Mouse (Mus musculus): ENCODE results near the gene Atp5b. TPM values are rescaled to one million over a fixed set of nuclear protein-coding genes. Genes with fewer than 3 reads are reported as not detected.

Gene Atp5b
- polyA plus RNA-seq, 1 experiment from 2014 or later: 2,316 TPM

- DNase-seq (ENCODE audit: low spot score, missing footprints) (peak; percentile 97), ATAC-seq (ENCODE audit: low FRiP score) (peak; percentile 59)
- no peaks in the 10 kb centered on the region for H3K27me3 ChIP-seq (ENCODE audit: control insufficient read depth, insufficient read depth, low read length)
- peaks cover 27% of the 10 kb centered on the region for H3K4me1 ChIP-seq (ENCODE audit: control insufficient read depth, insufficient read depth, low read length)
- under 1% methylated on average over 79 of the region's 88 CpGs for WGBS
- H3K4me2 ChIP-seq: peak overlapping the region; percentile 85
- peak overlapping the region; percentile 85 for H3K9ac ChIP-seq (ENCODE audit: low read length)
- H3K9me3 ChIP-seq (ENCODE audit: control insufficient read depth, low read length): no peaks in the 10 kb centered on the region
- peak overlapping the region; percentile 86 for H3K27ac ChIP-seq (ENCODE audit: low read depth, low read length)
- H3K4me3 ChIP-seq (ENCODE audit: low read depth, low read length): peak overlapping the region; percentile 81
- H3K36me3 ChIP-seq (ENCODE audit: control insufficient read depth, insufficient read depth, low read length): peaks cover 17% of the 10 kb centered on the region
These were observed 9.7 kb downstream of the Atp5b start for GRCm38 (mm10) chr10:128092506-128093495.

DNA sequence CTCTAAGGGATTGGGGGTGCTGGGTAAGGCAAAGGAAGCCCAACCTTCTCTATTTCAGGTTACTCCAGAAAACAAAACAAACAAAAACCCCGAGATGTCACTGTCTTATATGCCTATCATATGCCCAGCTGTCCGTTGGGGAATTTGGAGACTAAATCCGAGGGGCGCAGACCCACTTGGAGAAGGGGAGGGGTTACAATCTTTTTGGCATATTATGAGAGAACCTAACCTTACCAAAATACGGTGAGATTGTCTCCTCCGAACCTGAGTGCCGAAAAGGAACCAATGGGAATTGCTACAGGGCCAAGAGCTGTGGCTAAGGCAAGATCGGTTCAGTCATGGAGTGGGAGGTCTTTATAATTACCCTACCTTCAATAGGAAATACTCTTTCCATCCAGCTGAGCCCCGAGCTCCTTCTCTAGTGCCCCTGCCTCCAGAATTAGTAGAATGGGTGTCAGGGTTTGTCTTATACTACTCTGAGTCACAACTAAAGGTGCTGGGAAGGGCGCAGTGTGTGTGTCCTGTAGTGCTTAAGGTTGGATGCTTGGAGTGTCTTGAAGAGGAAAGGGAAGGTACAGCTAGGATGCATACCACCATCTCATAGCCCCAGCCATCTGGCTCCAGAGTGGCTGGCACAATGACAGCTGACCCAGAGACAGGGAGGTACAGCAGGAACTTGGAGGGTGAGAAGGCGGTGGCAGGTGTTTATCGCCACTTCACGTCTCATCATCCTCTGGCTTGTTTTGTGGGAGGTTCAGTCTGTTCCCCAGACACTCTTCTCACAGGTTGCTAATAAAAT lies 10.6 kb downstream of the Atp5b start:
- Histone ChIP-seq H3K4me2 (peak overlapping the region; percentile 85), H3K9me3 (ENCODE audit: control insufficient read depth, low read length) (no peaks in the 10 kb centered on the region), H3K27me3 (ENCODE audit: control insufficient read depth, insufficient read depth, low read length) (no peaks in the 10 kb centered on the region), H3K4me3 (ENCODE audit: low read depth, low read length) (peak overlapping the region; percentile 81), H3K9ac (ENCODE audit: low read length) (peak overlapping the region; percentile 85), H3K36me3 (ENCODE audit: control insufficient read depth, insufficient read depth, low read length) (peaks cover 9% of the 10 kb centered on the region), H3K27ac (ENCODE audit: low read depth, low read length) (no peak overlapping the region), H3K4me1 (ENCODE audit: control insufficient read depth, insufficient read depth, low read length) (peaks cover 31% of the 10 kb centered on the region)
- ATAC-seq (ENCODE audit: low FRiP score): no peak
- peak; percentile 90 for DNase-seq (ENCODE audit: low spot score, missing footprints)
- WGBS: 26% methylated on average over 13 of the region's 13 CpGs

DNA sequence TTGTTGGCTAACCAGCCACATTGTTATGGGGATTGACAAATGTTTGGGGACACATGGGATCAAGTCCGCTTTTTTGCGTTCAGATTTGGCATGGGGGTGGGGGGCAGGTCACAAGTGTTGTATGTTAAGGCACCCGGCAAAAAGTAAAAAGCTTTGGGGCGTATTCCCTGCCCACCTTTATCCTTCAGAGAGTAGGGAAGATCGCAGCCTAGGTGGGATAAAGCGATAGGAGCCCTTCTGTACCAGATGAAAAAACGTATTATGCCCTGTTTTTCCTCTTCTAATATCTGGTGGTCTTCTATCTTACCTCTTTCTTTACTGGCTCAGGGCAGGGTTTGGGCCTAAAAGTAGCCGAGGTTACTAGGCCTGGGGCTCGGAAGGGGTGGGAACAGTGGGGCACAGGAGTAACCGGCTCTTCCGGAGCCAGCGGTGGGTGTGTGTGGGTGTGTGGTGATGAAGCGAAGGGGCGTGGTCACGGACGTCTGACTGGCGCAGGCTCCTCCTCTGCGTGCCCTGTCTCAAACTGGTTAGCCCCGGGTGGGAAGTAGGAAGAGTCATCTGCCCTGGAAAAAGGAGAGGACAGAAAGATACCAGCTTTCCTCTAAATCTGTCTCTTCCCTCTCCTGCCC lies 11.4 kb downstream of the Atp5b start:
- Histone ChIP-seq H3K36me3 (ENCODE audit: control insufficient read depth, insufficient read depth, low read length) (peaks cover 3% of the 10 kb centered on the region), H3K9ac (ENCODE audit: low read length) (peak overlapping the region; percentile 28; the same call in 1 of the 2 replicates), H3K4me1 (ENCODE audit: control insufficient read depth, insufficient read depth, low read length) (peaks cover 31% of the 10 kb centered on the region), H3K27ac (ENCODE audit: low read depth, low read length) (no peak overlapping the region), H3K4me3 (ENCODE audit: low read depth, low read length) (peak overlapping the region; percentile 18; the same call in 1 of the 2 replicates), H3K27me3 (ENCODE audit: control insufficient read depth, insufficient read depth, low read length) (no peaks in the 10 kb centered on the region), H3K4me2 (peak overlapping the region; percentile 85), H3K9me3 (ENCODE audit: control insufficient read depth, low read length) (no peaks in the 10 kb centered on the region)
- DNase-seq (ENCODE audit: low spot score, missing footprints) (peak; percentile 92), ATAC-seq (ENCODE audit: low FRiP score) (peak; percentile 53)
- WGBS: 12% methylated on average over 19 of the region's 19 CpGs

DNA sequence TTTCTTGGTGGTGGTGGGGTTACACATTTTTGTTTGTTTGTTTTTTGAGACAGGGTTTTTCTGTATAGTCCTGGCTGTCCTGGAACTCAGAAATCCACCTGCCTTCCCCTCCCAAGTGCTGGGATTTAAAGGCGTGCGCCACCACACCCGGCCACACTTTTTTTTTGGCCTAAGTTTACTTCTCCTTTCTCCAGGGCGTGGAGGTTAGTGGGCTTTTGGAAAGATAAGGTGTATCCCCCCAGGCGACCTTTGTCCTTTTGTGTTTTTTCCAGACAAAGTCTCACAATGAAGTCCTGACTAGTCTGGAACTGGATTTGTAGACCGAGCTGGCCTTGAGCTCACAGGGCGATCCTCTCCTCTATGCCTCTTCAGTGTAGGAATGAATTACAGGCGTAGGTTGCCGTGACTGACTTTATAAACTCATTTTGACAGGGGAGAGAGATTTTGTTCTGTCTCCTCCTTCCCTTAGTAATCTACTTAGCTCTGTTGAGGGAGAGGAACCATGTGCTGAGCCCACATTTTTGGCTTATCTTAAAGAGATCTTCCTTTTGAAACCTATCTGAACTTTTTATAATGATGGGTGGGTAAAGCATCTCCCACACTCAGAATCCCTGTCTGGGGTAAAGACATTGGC lies 12.0 kb downstream of the Atp5b start:
- H3K27me3 ChIP-seq (ENCODE audit: control insufficient read depth, insufficient read depth, low read length): no peaks in the 10 kb centered on the region
- H3K9ac ChIP-seq (ENCODE audit: low read length): no peak overlapping the region
- no peak overlapping the region for H3K4me3 ChIP-seq (ENCODE audit: low read depth, low read length)
- H3K27ac ChIP-seq (ENCODE audit: low read depth, low read length): no peak overlapping the region
- peaks cover 31% of the 10 kb centered on the region for H3K4me1 ChIP-seq (ENCODE audit: control insufficient read depth, insufficient read depth, low read length)
- WGBS: 18% methylated on average over 9 of the region's 9 CpGs
- H3K36me3 ChIP-seq (ENCODE audit: control insufficient read depth, insufficient read depth, low read length): no peaks in the 10 kb centered on the region
- DNase-seq (ENCODE audit: low spot score, missing footprints) (no peak), ATAC-seq (ENCODE audit: low FRiP score) (no peak)
- H3K4me2 ChIP-seq: no peak overlapping the region
- no peaks in the 10 kb centered on the region for H3K9me3 ChIP-seq (ENCODE audit: control insufficient read depth, low read length)

GRCm38 (mm10) chr10:128096313-128096692 lies 13.2 kb downstream of the Atp5b start:
- H3K4me1 ChIP-seq (ENCODE audit: control insufficient read depth, insufficient read depth, low read length): peaks cover 28% of the 10 kb centered on the region
- no peak overlapping the region for H3K27ac ChIP-seq (ENCODE audit: low read depth, low read length)
- no peak for ATAC-seq (ENCODE audit: low FRiP score)

DNA sequence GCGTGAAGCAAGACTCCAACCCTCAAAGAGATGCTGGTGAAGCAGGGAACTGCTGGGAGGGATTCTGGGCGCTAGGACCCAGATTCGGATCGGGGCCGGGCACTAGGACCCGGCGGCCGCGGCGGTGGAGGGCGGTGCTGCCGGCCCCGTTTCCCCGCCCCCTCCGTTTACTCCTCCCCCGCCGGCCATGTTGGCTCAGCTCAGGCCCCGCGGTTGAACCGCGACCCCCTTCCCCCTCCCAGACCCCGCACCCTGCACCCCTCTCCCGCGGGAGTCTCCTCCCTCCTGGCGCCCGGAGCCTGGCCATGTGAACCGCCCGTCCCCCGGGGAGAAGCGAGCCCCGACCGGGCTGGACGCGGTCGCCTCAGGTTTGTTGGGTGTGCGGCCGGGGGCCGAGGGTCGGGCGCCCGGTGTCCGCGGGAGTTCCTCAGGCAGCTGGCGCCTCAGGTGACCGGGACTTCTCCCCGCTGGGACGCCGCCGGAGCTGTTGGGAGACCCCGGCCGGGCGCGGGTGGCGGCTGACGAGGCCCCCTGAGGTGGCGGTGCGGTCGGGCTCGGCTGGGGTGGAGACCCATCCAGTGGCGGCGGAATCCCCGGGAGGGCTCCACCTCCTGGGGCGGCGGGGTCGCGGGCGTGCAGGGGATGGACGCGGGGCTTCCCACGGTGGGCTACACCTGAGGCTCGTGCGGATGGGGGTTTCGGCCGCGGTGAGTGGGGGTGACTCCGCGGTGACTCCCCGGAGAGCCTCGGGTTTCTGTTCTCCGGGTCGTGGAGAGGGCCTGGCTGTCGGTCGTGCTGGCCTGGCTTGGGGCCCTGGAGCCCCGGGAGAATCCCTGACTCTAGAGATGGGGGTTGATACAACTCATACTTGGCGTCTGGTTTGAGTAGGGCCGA lies 13.9 kb downstream of the Atp5b start:
- Histone ChIP-seq H3K27ac (ENCODE audit: low read depth, low read length) (peak overlapping the region; percentile 68), H3K4me1 (ENCODE audit: control insufficient read depth, insufficient read depth, low read length) (peaks cover 22% of the 10 kb centered on the region), H3K9me3 (ENCODE audit: control insufficient read depth, low read length) (no peaks in the 10 kb centered on the region), H3K4me3 (ENCODE audit: low read depth, low read length) (peak overlapping the region; percentile 100), H3K4me2 (peak overlapping the region; percentile 71), H3K27me3 (ENCODE audit: control insufficient read depth, insufficient read depth, low read length) (no peaks in the 10 kb centered on the region), H3K36me3 (ENCODE audit: control insufficient read depth, insufficient read depth, low read length) (no peaks in the 10 kb centered on the region), H3K9ac (ENCODE audit: low read length) (peak overlapping the region; percentile 92)
- under 1% methylated on average over 80 of the region's 86 CpGs for WGBS
- DNase-seq (ENCODE audit: low spot score, missing footprints): peak; percentile 99
- ATAC-seq (ENCODE audit: low FRiP score): peak; percentile 81

More at GRCm38 (mm10) chr10:128096313-128096692, 13.2 kb downstream of the Atp5b start:
- Histone ChIP-seq H3K4me2 (peak overlapping the region; percentile 16), H3K9me3 (ENCODE audit: control insufficient read depth, low read length) (no peaks in the 10 kb centered on the region), H3K36me3 (ENCODE audit: control insufficient read depth, insufficient read depth, low read length) (no peaks in the 10 kb centered on the region), H3K4me3 (ENCODE audit: low read depth, low read length) (peak overlapping the region; percentile 100), H3K9ac (ENCODE audit: low read length) (no peak overlapping the region), H3K27me3 (ENCODE audit: control insufficient read depth, insufficient read depth, low read length) (no peaks in the 10 kb centered on the region)
- peak; percentile 89 for DNase-seq (ENCODE audit: low spot score, missing footprints)
- WGBS: 20% methylated on average over 4 of the region's 4 CpGs

DNA sequence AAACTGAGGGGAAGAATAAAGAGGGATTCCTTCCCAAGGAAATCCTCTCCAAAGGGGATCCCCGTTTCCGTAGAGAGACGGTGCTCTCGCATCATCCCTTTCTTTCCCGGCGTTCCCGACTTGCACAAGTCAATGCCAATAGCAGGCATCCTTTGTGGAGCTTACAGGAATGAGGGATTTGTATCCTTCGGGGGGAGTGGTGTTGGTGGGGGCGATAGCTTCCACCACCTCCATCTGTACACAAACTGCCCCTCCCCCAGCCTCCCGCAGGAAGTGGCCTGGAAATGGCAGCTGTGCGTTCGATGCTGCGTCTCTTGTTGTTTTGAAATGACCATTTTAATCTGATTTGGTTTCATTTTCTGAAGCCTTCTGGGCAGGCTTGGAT lies 14.5 kb downstream of the Atp5b start:
- Histone ChIP-seq H3K4me2 (peak overlapping the region; percentile 71), H3K9ac (ENCODE audit: low read length) (peak overlapping the region; percentile 92), H3K27ac (ENCODE audit: low read depth, low read length) (peak overlapping the region; percentile 68), H3K4me1 (ENCODE audit: control insufficient read depth, insufficient read depth, low read length) (peaks cover 19% of the 10 kb centered on the region), H3K9me3 (ENCODE audit: control insufficient read depth, low read length) (no peaks in the 10 kb centered on the region), H3K27me3 (ENCODE audit: control insufficient read depth, insufficient read depth, low read length) (no peaks in the 10 kb centered on the region), H3K36me3 (ENCODE audit: control insufficient read depth, insufficient read depth, low read length) (no peaks in the 10 kb centered on the region), H3K4me3 (ENCODE audit: low read depth, low read length) (peak overlapping the region; percentile 100)
- 0% methylated on average over 11 of the region's 13 CpGs for WGBS
- no peak for ATAC-seq (ENCODE audit: low FRiP score)
- DNase-seq (ENCODE audit: low spot score, missing footprints): peak; percentile 97
